Mouse (Mus musculus) stomach, postnatal 0 days (tissue): Measurements from ENCODE around the gene Baz2a.
"Not testable (repeated sequence)": the region's sequence is repeated elsewhere in the genome, so short reads cannot be mapped to it uniquely, and the experiment has no call there.

Experiments used
- CTCF ChIP-seq: IDR thresholded peaks from 2 replicates; pipeline ENCODE4 v1.5.1; 2016; ENCODE audit warnings: antibody characterized with exemption, low read depth, mild to moderate bottlenecking, moderate library complexity
- EP300 ChIP-seq: optimal IDR thresholded peaks from 2 replicates; pipeline ENCODE3; 2016; ENCODE audit warnings: antibody characterized with exemption

DNA sequence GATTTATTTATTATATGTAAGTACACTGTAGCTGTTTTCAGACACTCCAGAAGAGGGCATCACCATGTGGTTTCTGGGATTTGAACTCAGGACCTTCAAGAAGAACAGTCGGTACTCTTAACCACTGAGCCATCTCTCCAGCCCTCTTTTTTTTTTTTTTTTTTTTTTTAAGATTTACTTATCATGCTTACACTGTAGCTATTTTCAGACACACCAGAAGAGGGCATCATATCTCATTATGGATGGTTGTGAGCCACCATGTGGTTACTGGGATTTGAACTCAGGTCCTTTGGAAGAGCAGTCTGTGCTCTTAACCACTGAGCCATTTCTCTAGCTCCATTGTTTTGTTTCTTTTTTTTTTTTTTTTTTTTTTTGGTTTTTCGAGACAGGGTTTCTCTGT lies 39.2 kb upstream of the Baz2a start:
- not testable (repeated sequence) for TF ChIP-seq CTCF, EP300
